Mouse (Mus musculus): Measurements from ENCODE around the gene Clrn3. TPM values are rescaled to one million over a fixed set of nuclear protein-coding genes. Genes with fewer than 3 reads are reported as not detected.

Gene Clrn3
- polyA plus RNA-seq, 1 experiment from 2014 or later = 61.7 TPM

- H3K9me3 ChIP-seq (ENCODE audit: control insufficient read depth) = no peaks in the 10 kb centered on the region
- no peak overlapping the region for H3K4me2 ChIP-seq (replicated peaks; ENCODE audit: low read depth)
- 46% methylated on average over 2 of the region's 2 CpGs for WGBS
- H3K4me3 ChIP-seq (ENCODE audit: low read depth, low read length) = no peak overlapping the region
- H3K4me1 ChIP-seq (replicated peaks; ENCODE audit: control insufficient read depth, insufficient read depth, low read length) = no peaks in the 10 kb centered on the region
- no peak overlapping the region for H3K27ac ChIP-seq (ENCODE audit: low read depth, low read length)
- no peak overlapping the region for H3K9ac ChIP-seq (ENCODE audit: low read depth, low read length)
- ATAC-seq = no peak
- no peaks in the 10 kb centered on the region for H3K27me3 ChIP-seq (replicated peaks; ENCODE audit: control insufficient read depth, insufficient read depth, low read length)
- H3K36me3 ChIP-seq (ENCODE audit: control insufficient read depth, insufficient read depth) = no peaks in the 10 kb centered on the region
- peak; percentile 69 for TF ChIP-seq CTCF (IDR thresholded peaks at IDR 0.05; ENCODE audit: low read depth)
Observed at GRCm38 (mm10) chr7:135499403-135499802, 29.1 kb downstream of the Clrn3 start.

- Histone ChIP-seq H3K27ac (ENCODE audit: low read depth, low read length) (no peak overlapping the region), H3K4me1 (replicated peaks; ENCODE audit: control insufficient read depth, insufficient read depth, low read length) (no peaks in the 10 kb centered on the region), H3K4me2 (replicated peaks; ENCODE audit: low read depth) (no peak overlapping the region), H3K27me3 (replicated peaks; ENCODE audit: control insufficient read depth, insufficient read depth, low read length) (no peaks in the 10 kb centered on the region), H3K9me3 (ENCODE audit: control insufficient read depth) (no peaks in the 10 kb centered on the region), H3K36me3 (ENCODE audit: control insufficient read depth, insufficient read depth) (no peaks in the 10 kb centered on the region), H3K4me3 (ENCODE audit: low read depth, low read length) (no peak overlapping the region), H3K9ac (ENCODE audit: low read depth, low read length) (no peak overlapping the region)
- no peak for ATAC-seq
- WGBS = 87% methylated on average over 3 of the region's 3 CpGs
- no peak for TF ChIP-seq CTCF (IDR thresholded peaks at IDR 0.05; ENCODE audit: low read depth)
Observed at GRCm38 (mm10) chr7:135498565-135499186, 29.8 kb downstream of the Clrn3 start.

DNA sequence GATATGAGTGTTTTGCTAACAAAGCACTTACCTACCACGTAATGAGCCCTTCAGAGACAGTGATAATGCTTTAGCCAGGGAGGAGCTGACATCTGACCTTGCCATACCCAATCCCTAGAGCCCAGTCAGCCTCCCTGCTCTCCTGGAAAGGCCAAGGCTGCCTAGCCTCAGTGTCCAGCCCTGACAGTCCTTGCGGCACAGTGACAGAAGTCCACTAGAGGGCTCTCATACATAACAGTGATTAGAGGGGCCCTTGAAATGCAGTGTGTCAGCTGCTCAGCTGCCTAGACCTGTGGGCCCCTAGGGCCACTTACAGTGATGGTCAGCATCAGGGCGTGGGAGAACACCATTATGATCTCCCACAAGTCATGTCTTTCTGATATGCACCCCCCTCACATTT, 33.2 kb downstream of the Clrn3 start:
- Histone ChIP-seq H3K4me1 (replicated peaks; ENCODE audit: control insufficient read depth, insufficient read depth, low read length) (no peaks in the 10 kb centered on the region), H3K9ac (ENCODE audit: low read depth, low read length) (no peak overlapping the region), H3K36me3 (ENCODE audit: control insufficient read depth, insufficient read depth) (no peaks in the 10 kb centered on the region), H3K9me3 (ENCODE audit: control insufficient read depth) (no peaks in the 10 kb centered on the region; the same call in 1 of the 2 replicates), H3K4me2 (replicated peaks; ENCODE audit: low read depth) (no peak overlapping the region), H3K27ac (ENCODE audit: low read depth, low read length) (no peak overlapping the region), H3K4me3 (ENCODE audit: low read depth, low read length) (no peak overlapping the region), H3K27me3 (replicated peaks; ENCODE audit: control insufficient read depth, insufficient read depth, low read length) (no peaks in the 10 kb centered on the region)
- WGBS = 37% methylated on average over 3 of the region's 3 CpGs
- TF ChIP-seq CTCF (IDR thresholded peaks at IDR 0.05; ENCODE audit: low read depth) = peak; percentile 81
- ATAC-seq = peak; percentile 61; the same call in 1 of the 2 replicates

- no peaks in the 10 kb centered on the region for H3K4me1 ChIP-seq (replicated peaks; ENCODE audit: control insufficient read depth, insufficient read depth, low read length)
- H3K27me3 ChIP-seq (replicated peaks; ENCODE audit: control insufficient read depth, insufficient read depth, low read length) = no peaks in the 10 kb centered on the region
- no peak for TF ChIP-seq CTCF (IDR thresholded peaks at IDR 0.05; ENCODE audit: low read depth)
- H3K4me2 ChIP-seq (replicated peaks; ENCODE audit: low read depth) = no peak overlapping the region
- no peak for ATAC-seq
- 49% methylated on average over 8 of the region's 8 CpGs for WGBS
- H3K9me3 ChIP-seq (ENCODE audit: control insufficient read depth) = no peaks in the 10 kb centered on the region; the same call in 1 of the 2 replicates
- no peak overlapping the region for H3K27ac ChIP-seq (ENCODE audit: low read depth, low read length)
- H3K4me3 ChIP-seq (ENCODE audit: low read depth, low read length) = no peak overlapping the region
- H3K36me3 ChIP-seq (ENCODE audit: control insufficient read depth, insufficient read depth) = no peaks in the 10 kb centered on the region
- H3K9ac ChIP-seq (ENCODE audit: low read depth, low read length) = no peak overlapping the region
Observed at GRCm38 (mm10) chr7:135490500-135490886, 38.0 kb downstream of the Clrn3 start.

- H3K36me3 ChIP-seq (ENCODE audit: control insufficient read depth, insufficient read depth) = no peaks in the 10 kb centered on the region
- no peak overlapping the region for H3K4me3 ChIP-seq (ENCODE audit: low read depth, low read length)
- no peak overlapping the region for H3K9ac ChIP-seq (ENCODE audit: low read depth, low read length)
- TF ChIP-seq CTCF (IDR thresholded peaks at IDR 0.05; ENCODE audit: low read depth) = no peak
- ATAC-seq = no peak
- no peaks in the 10 kb centered on the region for H3K4me1 ChIP-seq (replicated peaks; ENCODE audit: control insufficient read depth, insufficient read depth, low read length)
- no peaks in the 10 kb centered on the region for H3K27me3 ChIP-seq (replicated peaks; ENCODE audit: control insufficient read depth, insufficient read depth, low read length)
- H3K27ac ChIP-seq (ENCODE audit: low read depth, low read length) = no peak overlapping the region
- no peaks in the 10 kb centered on the region; the same call in 1 of the 2 replicates for H3K9me3 ChIP-seq (ENCODE audit: control insufficient read depth)
- 76% methylated on average over 9 of the region's 9 CpGs for WGBS
- H3K4me2 ChIP-seq (replicated peaks; ENCODE audit: low read depth) = no peak overlapping the region
Observed at GRCm38 (mm10) chr7:135489724-135490499, 38.5 kb downstream of the Clrn3 start.

DNA sequence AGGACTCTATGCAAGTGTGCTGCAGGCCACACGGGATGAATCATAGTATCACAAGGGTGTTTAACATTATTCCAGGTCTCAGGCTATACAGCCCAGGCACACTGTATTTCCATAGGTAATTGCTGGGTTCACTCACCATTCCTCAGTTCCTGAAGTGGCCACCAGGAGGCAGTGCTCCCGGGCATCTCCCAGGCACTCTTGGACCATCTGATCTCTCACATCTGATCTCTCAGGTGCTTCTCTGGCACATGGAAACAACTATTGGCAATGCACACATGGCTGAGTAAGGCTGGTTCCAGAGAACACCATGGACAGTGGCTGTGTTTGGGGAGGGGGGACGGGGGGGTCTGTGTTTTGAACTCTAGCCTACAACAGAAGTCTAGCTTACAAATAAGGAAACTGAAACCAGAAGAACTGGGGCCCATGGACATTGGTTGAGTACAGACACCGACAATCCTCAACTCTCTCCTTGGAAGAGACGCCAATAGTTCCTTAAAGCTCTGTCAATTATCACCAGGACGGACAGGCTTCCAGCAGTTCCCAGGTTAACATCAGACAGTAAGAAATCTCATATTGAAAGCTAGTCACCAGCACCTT, 40.1 kb downstream of the Clrn3 start:
- peak; percentile 81 for TF ChIP-seq CTCF (IDR thresholded peaks at IDR 0.05; ENCODE audit: low read depth)
- ATAC-seq = 0 out of 2 replicates have a peak, but pooled peaks have one; percentile 7
- H3K4me2 ChIP-seq (replicated peaks; ENCODE audit: low read depth) = no peak overlapping the region
- 55% methylated on average over 6 of the region's 6 CpGs for WGBS
- H3K27me3 ChIP-seq (replicated peaks; ENCODE audit: control insufficient read depth, insufficient read depth, low read length) = no peaks in the 10 kb centered on the region
- H3K27ac ChIP-seq (ENCODE audit: low read depth, low read length) = no peak overlapping the region
- H3K9me3 ChIP-seq (ENCODE audit: control insufficient read depth) = no peaks in the 10 kb centered on the region; the same call in 1 of the 2 replicates
- H3K9ac ChIP-seq (ENCODE audit: low read depth, low read length) = no peak overlapping the region
- H3K4me1 ChIP-seq (replicated peaks; ENCODE audit: control insufficient read depth, insufficient read depth, low read length) = no peaks in the 10 kb centered on the region
- H3K36me3 ChIP-seq (ENCODE audit: control insufficient read depth, insufficient read depth) = no peaks in the 10 kb centered on the region
- no peak overlapping the region for H3K4me3 ChIP-seq (ENCODE audit: low read depth, low read length)
